In genomic region chr12:86911482-86911931, GRCm38 (mm10) we compare ENCODE assay signal across 8 mouse cellular contexts. TPM values are rescaled to one million over a fixed set of nuclear protein-coding genes. Genes with fewer than 3 reads are reported as not detected.
DNase-seq lines count a peak whose midpoint lies in the region; ATAC-seq lines count a peak whose summit lies in the region.

No protein-coding gene starts in this region.

- H3K27ac ChIP-seq in kidney, embryonic 16.5 days (ENCODE audit: low read length) = no peak overlapping the region
- H3K27ac ChIP-seq in forebrain, embryonic 13.5 days = peak overlapping the region; percentile 96

- 35% methylated on average over 10 of the region's 10 CpGs for WGBS in kidney, embryonic 16.5 days
- WGBS in forebrain, embryonic 13.5 days = 20% methylated on average over 10 of the region's 10 CpGs

- no peak for ATAC-seq in kidney, embryonic 16.5 days (ENCODE audit: low FRiP score, low TSS enrichment)
- ATAC-seq in forebrain, embryonic 13.5 days = peak; percentile 92

- no peaks in the 10 kb centered on the region for H3K36me3 ChIP-seq in kidney, embryonic 16.5 days (ENCODE audit: insufficient read depth, low read length)
- no peaks in the 10 kb centered on the region for H3K36me3 ChIP-seq in forebrain, embryonic 13.5 days (ENCODE audit: poor library complexity, severe bottlenecking)

- peak; percentile 52 for DNase-seq in kidney, postnatal 10 days
- DNase-seq in left cerebral cortex, postnatal 14 days (ENCODE audit: low spot score in 2 of 2) = peak; percentile 76 to 78
- peak; percentile 68 to 78 for DNase-seq in right cerebral cortex, adult 2 months (ENCODE audit: low spot score in 2 of 2)
- no peak for DNase-seq in spleen, postnatal 10 days (ENCODE audit: low spot score in 2 of 2)
- no peak for DNase-seq in heart, postnatal 25 days (ENCODE audit: low spot score)
- no peak for DNase-seq in spleen, adult 12 weeks (ENCODE audit: low spot score)

- intact Hi-C loops in left cerebral cortex, postnatal 14 days (cut with DNase I) = no loop called here
- intact Hi-C loops in heart, postnatal 25 days (cut with DNase I) = no loop called here

- no peak overlapping the region for H3K4me3 ChIP-seq in kidney, embryonic 16.5 days (ENCODE audit: low read length)
- H3K4me3 ChIP-seq in forebrain, embryonic 13.5 days = no peak overlapping the region

- H3K9ac ChIP-seq in kidney, embryonic 16.5 days (replicated peaks; ENCODE audit: low read length) = no peak overlapping the region
- H3K9ac ChIP-seq in forebrain, embryonic 13.5 days = peak overlapping the region; percentile 50

- H3K27me3 ChIP-seq in kidney, embryonic 16.5 days (ENCODE audit: insufficient read depth, low read length) = no peaks in the 10 kb centered on the region
- no peaks in the 10 kb centered on the region for H3K27me3 ChIP-seq in forebrain, embryonic 13.5 days

- H3K4me2 ChIP-seq in kidney, embryonic 16.5 days (replicated peaks; ENCODE audit: low read depth, low read length) = no peak overlapping the region
- H3K4me2 ChIP-seq in forebrain, embryonic 13.5 days = peak overlapping the region; percentile 29

- H3K4me1 ChIP-seq in kidney, embryonic 16.5 days (ENCODE audit: insufficient read depth, low read length) = peaks cover 23% of the 10 kb centered on the region
- H3K4me1 ChIP-seq in forebrain, embryonic 13.5 days = peaks cover 63% of the 10 kb centered on the region

- no peaks in the 10 kb centered on the region for H3K9me3 ChIP-seq in kidney, embryonic 16.5 days (ENCODE audit: low read length)
- no peaks in the 10 kb centered on the region for H3K9me3 ChIP-seq in forebrain, embryonic 13.5 days (replicated peaks)

RNA-seq across cellular contexts. Expression of gene Irf2bpl, which starts 26.9 kb away (rescaled TPM):
- 30.3 and 30.4 TPM in 2 replicates for polyA plus RNA-seq in kidney, embryonic 16.5 days (2015; fragmentation: Nextera tagmentation; extraction: Ambion mirVana)
- 54.2 and 54.8 TPM in 2 replicates for polyA plus RNA-seq in forebrain, embryonic 13.5 days (2015; fragmentation: Nextera tagmentation; extraction: Ambion mirVana)
- total RNA-seq in left cerebral cortex, postnatal 14 days (2021) = 10 to 100 TPM; 74.0 to 78.2 TPM
- 10 to 100 TPM; 33.3 to 36.9 TPM for total RNA-seq in heart, postnatal 25 days (2021)

RNA-seq across cellular contexts. Expression of gene Cipc, which starts 35.3 kb away (rescaled TPM):
- polyA plus RNA-seq in kidney, embryonic 16.5 days (2015; fragmentation: Nextera tagmentation; extraction: Ambion mirVana) = 24.0 and 24.9 TPM in 2 replicates
- polyA plus RNA-seq in forebrain, embryonic 13.5 days (2015; fragmentation: Nextera tagmentation; extraction: Ambion mirVana) = 46.1 and 53.1 TPM in 2 replicates
- 10 to 100 TPM; 71.2 to 72.2 TPM for total RNA-seq in left cerebral cortex, postnatal 14 days (2021)
- total RNA-seq in heart, postnatal 25 days (2021) = 10 to 100 TPM; 41.1 to 48.6 TPM

Comparison
In these comparisons a context has a peak if more than half of its experiments do, and no peak if none do; other contexts are left out.
1. DNase-seq: peak in kidney, postnatal 10 days (single experiment), left cerebral cortex, postnatal 14 days (2 of 2) and right cerebral cortex, adult 2 months (2 of 2); none in spleen, postnatal 10 days (0 of 2), heart, postnatal 25 days (single experiment) and spleen, adult 12 weeks (single experiment).